Mouse (Mus musculus) granulocyte monocyte progenitor cell, adult 5-6 weeks (primary cell): ENCODE measurements around the gene Kcnc3. TPM values are rescaled to one million over a fixed set of nuclear protein-coding genes. Genes with fewer than 3 reads are reported as not detected.

Experiments
- total RNA-seq, 2 experiments: library from RNA; stranded (forward) in 1 of 2; stranded (reverse) in 1 of 2; fragments of 200-712, 200-1000 nt in 1 of 2; fragments of >200 nt in 1 of 2; fragmentation: Nextera tagmentation in 1 of 2; gene quantifications; 2 replicates each; pipeline ENCODE4 v1.2.3; 2014 to 2017

Kcnc3 gene
- total RNA-seq, 2 experiments from 2014 or later: 0.05 to 0.92 TPM

Other genes with a start within 250 kb of the Kcnc3 start
- gene Syt3, start 206.6 kb upstream of the Kcnc3 start, total RNA-seq (2014; fragmentation: Nextera tagmentation): 1.1 TPM in 1 of 2 replicates, not detected in the other
- 0.15 TPM in 1 of 2 replicates, not detected in the other for gene Syt3, start 206.6 kb upstream of the Kcnc3 start, total RNA-seq (2017)
- 4.1 TPM in 1 of 2 replicates, not detected in the other for gene 1700008O03Rik, start 204.8 kb upstream of the Kcnc3 start, total RNA-seq (2014; fragmentation: Nextera tagmentation)
- gene 1700008O03Rik, start 204.8 kb upstream of the Kcnc3 start, total RNA-seq (2017): 1.8 and 2.4 TPM in 2 replicates
- gene Lrrc4b, start 161.6 kb upstream of the Kcnc3 start, total RNA-seq (2014; fragmentation: Nextera tagmentation): not detected in 2 replicates
- not detected in 2 replicates for gene Lrrc4b, start 161.6 kb upstream of the Kcnc3 start, total RNA-seq (2017)
- not detected in 2 replicates for gene Aspdh, start 125.3 kb upstream of the Kcnc3 start, total RNA-seq (2014; fragmentation: Nextera tagmentation)
- gene Aspdh, start 125.3 kb upstream of the Kcnc3 start, total RNA-seq (2017): not detected in 2 replicates
- 26.4 and 62.3 TPM in 2 replicates for gene Josd2, start 122.7 kb upstream of the Kcnc3 start, total RNA-seq (2014; fragmentation: Nextera tagmentation)
- gene Josd2, start 122.7 kb upstream of the Kcnc3 start, total RNA-seq (2017): 15.9 and 31.2 TPM in 2 replicates
- gene Emc10, start 94.1 kb upstream of the Kcnc3 start, total RNA-seq (2014; fragmentation: Nextera tagmentation): 63.1 and 126 TPM in 2 replicates
- gene Emc10, start 94.1 kb upstream of the Kcnc3 start, total RNA-seq (2017): 33.7 and 42.0 TPM in 2 replicates
- gene Fam71e1, start 94.1 kb upstream of the Kcnc3 start, total RNA-seq (2014; fragmentation: Nextera tagmentation): 12.3 TPM in 1 of 2 replicates, not detected in the other
- gene Fam71e1, start 94.1 kb upstream of the Kcnc3 start, total RNA-seq (2017): 0.67 and 3.0 TPM in 2 replicates
- gene Mybpc2, start 66.0 kb upstream of the Kcnc3 start, total RNA-seq (2014; fragmentation: Nextera tagmentation): not detected in 2 replicates
- not detected in 2 replicates for gene Mybpc2, start 66.0 kb upstream of the Kcnc3 start, total RNA-seq (2017)
- 0.38 TPM in 1 of 2 replicates, not detected in the other for gene Spib, start 58.6 kb upstream of the Kcnc3 start, total RNA-seq (2014; fragmentation: Nextera tagmentation)
- gene Spib, start 58.6 kb upstream of the Kcnc3 start, total RNA-seq (2017): not detected in 2 replicates
- gene Pold1, start 41.8 kb upstream of the Kcnc3 start, total RNA-seq (2014; fragmentation: Nextera tagmentation): 102 and 131 TPM in 2 replicates
- gene Pold1, start 41.8 kb upstream of the Kcnc3 start, total RNA-seq (2017): 63.4 and 70.2 TPM in 2 replicates
- gene Nr1h2, start 36.7 kb upstream of the Kcnc3 start, total RNA-seq (2014; fragmentation: Nextera tagmentation): 56.8 and 63.3 TPM in 2 replicates
- 21.5 and 34.6 TPM in 2 replicates for gene Nr1h2, start 36.7 kb upstream of the Kcnc3 start, total RNA-seq (2017)
- 258 and 328 TPM in 2 replicates for gene Napsa, start 18.3 kb upstream of the Kcnc3 start, total RNA-seq (2014; fragmentation: Nextera tagmentation)
- gene Napsa, start 18.3 kb upstream of the Kcnc3 start, total RNA-seq (2017): 107 and 112 TPM in 2 replicates
- gene Myh14, start 80.2 kb downstream of the Kcnc3 start, total RNA-seq (2014; fragmentation: Nextera tagmentation): not detected in 2 replicates
- not detected in 2 replicates for gene Myh14, start 80.2 kb downstream of the Kcnc3 start, total RNA-seq (2017)
- gene Izumo2, start 118.1 kb downstream of the Kcnc3 start, total RNA-seq (2014; fragmentation: Nextera tagmentation): not detected in 2 replicates
- gene Izumo2, start 118.1 kb downstream of the Kcnc3 start, total RNA-seq (2017): not detected in 2 replicates
- 45.0 and 52.3 TPM in 2 replicates for gene Vrk3, start 157.7 kb downstream of the Kcnc3 start, total RNA-seq (2014; fragmentation: Nextera tagmentation)
- 27.4 and 34.8 TPM in 2 replicates for gene Vrk3, start 157.7 kb downstream of the Kcnc3 start, total RNA-seq (2017)
- 1.6 and 6.2 TPM in 2 replicates for gene Zfp473, start 160.4 kb downstream of the Kcnc3 start, total RNA-seq (2014; fragmentation: Nextera tagmentation)
- gene Zfp473, start 160.4 kb downstream of the Kcnc3 start, total RNA-seq (2017): 2.0 and 2.2 TPM in 2 replicates
- 81.8 and 83.0 TPM in 2 replicates for gene Nup62, start 225.4 kb downstream of the Kcnc3 start, total RNA-seq (2014; fragmentation: Nextera tagmentation)
- gene Nup62, start 225.4 kb downstream of the Kcnc3 start, total RNA-seq (2017): 120 and 167 TPM in 2 replicates
- 1.2 TPM in 1 of 2 replicates, not detected in the other for gene Il4i1, start 225.7 kb downstream of the Kcnc3 start, total RNA-seq (2014; fragmentation: Nextera tagmentation)
- 0.15 and 0.22 TPM in 2 replicates for gene Il4i1, start 225.7 kb downstream of the Kcnc3 start, total RNA-seq (2017)
- gene Atf5, start 226.0 kb downstream of the Kcnc3 start, total RNA-seq (2014; fragmentation: Nextera tagmentation): 5.6 and 8.5 TPM in 2 replicates
- gene Atf5, start 226.0 kb downstream of the Kcnc3 start, total RNA-seq (2017): 3.8 and 6.8 TPM in 2 replicates